Mouse (Mus musculus): Measurements from ENCODE around the gene Saa2.

DNA sequence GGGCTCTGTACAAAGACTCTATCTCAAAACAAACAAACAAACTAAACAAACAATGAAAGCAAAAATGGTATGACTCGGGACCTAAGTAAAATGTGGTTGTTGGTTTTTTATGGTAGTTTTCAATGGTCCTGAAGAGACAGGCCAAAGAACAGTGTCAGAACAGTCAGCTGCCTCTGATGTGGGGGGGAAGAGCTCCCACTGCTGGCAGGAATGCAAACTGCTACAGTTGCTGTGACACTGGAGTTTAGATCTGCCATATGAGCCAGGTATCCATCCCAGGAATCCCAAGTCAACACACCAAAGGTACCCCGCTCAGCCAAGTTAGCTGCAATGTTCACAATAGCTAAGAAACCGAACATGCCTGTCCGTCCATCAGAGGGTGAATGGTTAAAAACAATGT, 19.1 kb downstream of the Saa2 start:
- TF ChIP-seq CTCF (IDR thresholded peaks at IDR 0.05; ENCODE audit: low read depth, low read length) (peak; percentile 85), POLR2A (IDR thresholded peaks at IDR 0.05; ENCODE audit: borderline replicate concordance, low read depth, low read length) (no peak)
